Comparison of ENCODE assay signal across 7 mouse cellular contexts in genomic region chr16:25263520-25264149, GRCm38 (mm10). TPM values are rescaled to one million over a fixed set of nuclear protein-coding genes. Genes with fewer than 3 reads are reported as not detected.
A peak's percentile ranks its signal among the peaks of the same experiment; 100 is the strongest.
DNase-seq lines count a peak whose midpoint lies in the region; ATAC-seq and TF ChIP-seq lines count a peak whose summit lies in the region.

No protein-coding gene starts in this region.

- peak; percentile 97 for TF ChIP-seq CTCF in left cerebral cortex, adult 2 months (IDR thresholded peaks at IDR 0.05)

- WGBS in hindbrain, embryonic 16.5 days = 41% methylated on average over 9 of the region's 9 CpGs
- WGBS in midbrain, embryonic 13.5 days = 45% methylated on average over 9 of the region's 9 CpGs

- no peak overlapping the region for H3K4me3 ChIP-seq in hindbrain, embryonic 16.5 days (ENCODE audit: low read length)
- H3K4me3 ChIP-seq in left cerebral cortex, adult 2 months = no peak overlapping the region
- H3K4me3 ChIP-seq in midbrain, embryonic 13.5 days (replicated peaks) = no peak overlapping the region

- H3K36me3 ChIP-seq in hindbrain, embryonic 16.5 days (ENCODE audit: control insufficient read depth, insufficient read depth, low read length) = no peaks in the 10 kb centered on the region
- no peaks in the 10 kb centered on the region for H3K36me3 ChIP-seq in midbrain, embryonic 13.5 days

- no peaks in the 10 kb centered on the region for H3K4me1 ChIP-seq in hindbrain, embryonic 16.5 days (ENCODE audit: control insufficient read depth, insufficient read depth, low read depth, low read length)
- no peaks in the 10 kb centered on the region for H3K4me1 ChIP-seq in midbrain, embryonic 13.5 days (replicated peaks)

- no peak overlapping the region for H3K27ac ChIP-seq in hindbrain, embryonic 16.5 days (ENCODE audit: low read depth, low read length)
- no peak overlapping the region for H3K27ac ChIP-seq in left cerebral cortex, adult 2 months
- no peak overlapping the region for H3K27ac ChIP-seq in midbrain, embryonic 13.5 days

- peak; percentile 74; the same call in 1 of the 2 replicates for ATAC-seq in hindbrain, embryonic 16.5 days
- peak; percentile 63 for ATAC-seq in midbrain, embryonic 13.5 days

- DNase-seq in ZHBTc4 (ENCODE audit: low read depth, low spot score) = peak; percentile 81
- peak; percentile 63 for DNase-seq in cerebellum, adult 9-11 months
- peak; percentile 56 to 88 for DNase-seq in frontal cortex, postnatal 14 days (ENCODE audit: low spot score in 2 of 2)
- peak; percentile 80 to 87 for DNase-seq in left cerebral cortex, adult 2 months (ENCODE audit: extremely low spot score in 1 of 2, low spot score in 2 of 2)
- DNase-seq in skeletal muscle tissue, adult 2 months (ENCODE audit: low read depth, low spot score) = peak; percentile 78

- H3K27me3 ChIP-seq in hindbrain, embryonic 16.5 days (replicated peaks; ENCODE audit: control insufficient read depth, insufficient read depth, low read length) = no peaks in the 10 kb centered on the region; the same call in 1 of the 2 replicates
- H3K27me3 ChIP-seq in midbrain, embryonic 13.5 days = peaks cover 6% of the 10 kb centered on the region; the same call in 1 of the 2 replicates

- H3K9ac ChIP-seq in hindbrain, embryonic 16.5 days (ENCODE audit: low read depth, low read length) = no peak overlapping the region
- no peak overlapping the region for H3K9ac ChIP-seq in midbrain, embryonic 13.5 days (replicated peaks)

- intact Hi-C loops in left cerebral cortex, adult 2 months (cut with DNase I) = loop anchor here (1.0 to 10.0 kb wide), 3 partner anchors 199 to 1279 kb away; no protein-coding TSS in a partner anchor

- no peaks in the 10 kb centered on the region for H3K9me3 ChIP-seq in hindbrain, embryonic 16.5 days (ENCODE audit: control insufficient read depth, low read length)
- no peaks in the 10 kb centered on the region for H3K9me3 ChIP-seq in midbrain, embryonic 13.5 days

- no peak overlapping the region for H3K4me2 ChIP-seq in hindbrain, embryonic 16.5 days (ENCODE audit: low read length)
- H3K4me2 ChIP-seq in midbrain, embryonic 13.5 days (replicated peaks) = no peak overlapping the region

RNA-seq across cellular contexts. Expression of gene Tprg, which starts 23.0 kb away (rescaled TPM):
- 0.14 TPM in 1 of 2 replicates, not detected in the other for polyA plus RNA-seq in hindbrain, embryonic 16.5 days (2015; fragmentation: Nextera tagmentation; extraction: Ambion mirVana)
- total RNA-seq in left cerebral cortex, adult 2 months (2021) = not detected
- polyA plus RNA-seq in midbrain, embryonic 13.5 days (2015; fragmentation: Nextera tagmentation; extraction: Ambion mirVana) = not detected in 2 replicates
